Mouse (Mus musculus): Measurements from ENCODE around the gene Cacnb2. TPM values are rescaled to one million over a fixed set of nuclear protein-coding genes. Genes with fewer than 3 reads are reported as not detected.

Gene Cacnb2
- polyA plus RNA-seq, 1 experiment from 2014 or later, result 0.27 TPM

DNA sequence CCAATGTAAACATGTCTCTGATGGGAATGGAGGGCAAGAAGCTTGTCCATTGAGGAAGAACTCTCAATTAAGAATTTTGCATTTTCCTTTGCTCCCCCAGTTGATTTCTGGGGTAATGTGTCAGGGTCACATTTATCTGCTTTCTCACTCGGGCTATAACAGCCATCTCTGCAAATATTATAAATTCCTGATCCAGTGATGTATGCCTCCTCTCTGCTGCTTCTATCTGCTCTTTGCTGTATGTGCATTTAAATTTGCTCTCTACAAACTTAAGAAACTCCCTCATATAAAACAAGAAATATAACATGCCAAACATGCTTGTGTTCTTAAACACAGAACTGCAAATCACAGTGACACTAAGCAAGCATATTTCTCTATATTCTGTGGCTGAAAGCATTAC is 171.5 kb downstream of the Cacnb2 start:
- no peak for DNase-seq (ENCODE audit: low spot score)

DNA sequence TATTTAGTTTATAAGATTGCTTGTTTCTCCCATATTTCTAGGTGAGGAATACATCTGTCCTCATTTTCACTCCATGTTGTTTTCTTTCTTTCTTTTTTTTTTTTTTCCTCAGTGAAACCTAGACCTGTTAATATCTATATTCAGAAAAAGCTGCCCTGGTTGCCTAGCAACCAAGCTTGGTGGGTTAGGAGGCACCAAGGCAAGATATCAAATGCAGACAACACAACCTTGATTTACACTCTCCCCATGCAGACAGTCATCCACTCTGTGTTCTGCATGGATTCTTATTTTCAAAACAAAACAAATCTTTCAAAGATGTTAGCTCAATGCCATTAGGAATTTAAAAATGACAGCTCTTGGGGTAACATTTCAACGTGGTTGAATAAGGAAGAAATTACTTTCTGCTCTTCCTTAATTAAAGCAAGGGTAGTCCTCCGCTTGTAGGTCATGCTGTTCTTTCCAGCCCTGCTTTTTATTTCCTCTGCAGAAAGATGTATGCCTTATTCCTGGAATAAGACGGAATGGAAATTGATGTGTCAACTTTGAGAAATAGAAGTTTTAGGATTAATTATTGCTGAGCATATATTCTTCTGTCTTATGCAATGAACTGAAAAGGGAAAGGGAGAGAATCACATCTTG is 172.1 kb downstream of the Cacnb2 start:
- DNase-seq (ENCODE audit: low spot score), result no peak

DNA sequence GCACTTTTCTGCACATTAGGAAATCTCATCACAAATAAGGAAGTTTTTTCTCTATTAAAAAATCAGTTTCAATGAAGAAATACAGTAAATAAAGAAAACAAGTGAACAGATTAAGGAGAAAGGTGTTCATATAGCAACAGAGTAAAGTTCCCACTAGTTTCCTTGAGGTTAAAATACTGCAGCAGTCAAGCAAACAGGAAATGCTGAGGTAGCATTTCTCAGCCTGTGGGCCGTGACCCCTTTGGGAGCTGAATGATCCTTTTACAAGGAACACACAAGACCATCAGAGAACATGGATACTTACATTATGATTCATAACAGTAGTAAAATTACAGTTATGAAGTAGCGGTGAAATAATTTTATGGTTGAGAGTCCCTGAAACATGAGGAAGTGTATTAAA is 185.1 kb downstream of the Cacnb2 start:
- DNase-seq (ENCODE audit: low spot score), result no peak

DNA sequence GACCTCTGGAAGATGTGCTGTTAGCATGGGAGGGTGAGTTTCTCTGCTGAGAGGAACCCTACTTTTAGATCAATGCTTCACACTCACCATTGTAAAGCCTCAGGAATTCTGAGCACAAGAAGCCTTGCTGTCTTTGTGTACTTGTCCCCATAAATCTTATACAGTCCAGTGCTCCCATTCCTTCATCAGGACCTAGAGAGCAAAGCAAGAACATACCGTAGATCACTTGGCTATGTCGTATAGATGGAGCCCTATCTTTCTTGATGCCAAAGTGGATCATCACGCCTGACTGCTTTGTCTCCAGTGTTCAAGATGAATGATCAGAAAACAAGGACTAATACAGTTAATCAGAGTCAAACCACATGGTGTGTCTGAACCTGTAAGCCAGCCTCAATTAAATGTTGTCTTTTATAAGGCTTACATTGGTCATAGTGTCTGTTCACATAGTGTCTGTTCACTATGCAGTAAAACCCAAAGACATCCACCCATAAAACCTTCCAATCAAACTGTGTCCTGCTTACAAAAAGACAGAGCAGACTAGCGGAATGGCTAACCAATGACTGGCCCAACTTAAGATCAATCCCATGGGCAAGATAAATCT is 198.7 kb downstream of the Cacnb2 start:
- no peak for DNase-seq (ENCODE audit: low spot score)

DNA sequence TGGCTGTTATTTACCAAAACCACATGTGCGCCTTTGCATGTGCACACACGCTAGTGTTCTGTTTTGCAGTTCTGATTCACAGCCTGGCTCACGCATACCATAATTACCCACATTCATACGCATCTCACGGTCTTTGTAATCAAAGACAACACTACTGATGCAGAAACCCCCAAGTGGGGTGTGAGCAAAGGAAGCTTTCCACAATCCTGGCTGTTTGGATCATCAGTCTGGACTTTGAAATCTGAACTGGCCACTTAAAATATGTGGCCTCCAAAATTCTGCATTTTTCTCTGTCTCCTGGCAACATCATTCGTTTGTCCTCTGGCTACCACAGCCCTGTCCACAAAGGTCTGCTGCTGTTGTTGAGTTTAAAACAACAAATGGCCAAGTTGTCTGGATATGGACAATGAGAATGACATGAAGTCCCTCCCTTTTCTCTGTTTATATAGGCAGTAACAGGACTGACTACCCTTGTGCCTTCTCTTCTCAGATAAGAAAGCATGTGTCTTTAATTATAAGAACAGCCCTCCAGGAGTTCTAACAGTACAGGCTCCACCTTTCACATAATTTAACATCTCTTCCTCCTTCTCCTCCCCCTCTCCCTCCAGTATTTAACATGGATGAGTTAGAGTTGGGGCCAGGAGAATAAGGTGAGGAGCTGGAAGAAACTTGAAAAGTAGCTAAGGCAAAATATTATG is 204.9 kb downstream of the Cacnb2 start:
- no peak for DNase-seq (ENCODE audit: low spot score)

DNA sequence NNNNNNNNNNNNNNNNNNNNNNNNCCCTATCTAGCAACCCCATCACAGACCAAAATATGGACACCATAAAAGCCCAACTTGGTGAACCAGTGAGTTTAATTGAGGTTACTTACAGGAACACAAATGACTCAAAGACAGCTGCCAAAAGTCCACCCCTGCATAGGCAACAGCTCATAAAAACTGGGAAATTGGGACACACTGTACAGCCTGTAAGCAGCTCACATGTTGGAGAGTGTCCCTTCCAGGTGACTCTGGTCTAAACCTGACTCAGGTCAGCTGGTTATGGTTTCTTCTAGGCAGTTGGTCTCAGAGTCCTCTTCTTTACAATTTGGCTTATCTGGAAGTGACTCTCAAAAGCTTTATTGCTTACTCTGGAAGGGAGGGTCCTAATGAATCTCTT is 212.1 kb downstream of the Cacnb2 start:
- no peak for DNase-seq (ENCODE audit: low spot score)

DNA sequence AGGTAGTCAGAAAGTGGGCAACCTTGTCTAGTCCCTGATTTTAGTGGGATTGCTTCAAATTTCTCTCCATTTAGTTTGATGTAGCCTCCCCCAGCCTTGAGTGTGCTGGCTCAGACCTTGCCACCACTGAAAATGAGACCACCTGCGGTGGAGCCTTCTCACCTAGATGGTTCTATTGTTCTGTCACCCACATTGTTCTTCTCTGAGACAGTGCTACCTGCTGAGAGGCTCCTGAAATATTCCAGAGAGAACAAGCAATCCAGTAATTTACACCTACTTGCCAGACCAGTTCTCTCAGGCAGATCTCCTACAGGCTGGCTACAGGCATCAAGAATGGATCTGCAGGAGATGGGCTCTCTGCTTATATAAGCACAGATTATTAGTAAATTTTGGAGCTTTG is 215.8 kb downstream of the Cacnb2 start:
- DNase-seq (ENCODE audit: low spot score), result no peak

DNA sequence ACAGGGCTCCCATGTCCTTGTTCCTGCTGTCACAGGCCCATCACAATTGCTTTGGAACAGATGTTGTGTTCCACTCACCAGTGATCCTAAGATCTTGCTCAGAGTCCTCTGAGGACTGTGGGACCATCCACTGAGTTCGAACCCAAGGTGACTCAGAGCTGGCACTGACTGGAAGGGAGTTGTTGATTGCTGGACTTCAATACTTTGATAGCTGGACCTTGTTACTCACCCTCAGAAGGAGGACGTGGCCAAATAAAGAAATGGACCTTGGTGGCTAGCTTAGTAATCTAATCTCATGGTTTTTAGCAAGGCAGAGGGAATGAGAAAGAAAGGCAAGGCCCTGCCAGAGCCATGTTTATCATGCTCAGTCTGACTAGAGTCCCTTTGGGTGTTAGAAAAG is 218.1 kb downstream of the Cacnb2 start:
- DNase-seq (ENCODE audit: low spot score), result no peak

DNA sequence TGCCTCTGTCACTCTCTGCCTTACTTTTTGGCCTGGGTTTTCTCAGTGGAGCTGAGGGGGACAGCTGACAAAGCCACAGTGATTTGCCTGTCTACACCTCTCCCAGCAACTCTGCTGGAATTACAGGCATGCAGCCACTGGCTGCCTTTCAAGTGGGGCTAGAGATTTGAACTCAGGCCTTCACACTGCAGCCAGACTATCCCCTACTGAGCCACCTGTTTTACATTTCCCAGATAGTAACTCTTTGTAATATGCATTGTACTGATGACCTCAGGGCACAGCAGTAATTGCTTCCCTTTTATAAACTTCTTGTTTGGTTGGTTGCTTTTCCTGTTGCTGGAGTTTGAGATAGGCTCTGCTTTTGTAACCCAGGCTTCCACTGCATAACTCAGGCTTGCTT is 220.2 kb downstream of the Cacnb2 start:
- DNase-seq (ENCODE audit: low spot score), result no peak

DNA sequence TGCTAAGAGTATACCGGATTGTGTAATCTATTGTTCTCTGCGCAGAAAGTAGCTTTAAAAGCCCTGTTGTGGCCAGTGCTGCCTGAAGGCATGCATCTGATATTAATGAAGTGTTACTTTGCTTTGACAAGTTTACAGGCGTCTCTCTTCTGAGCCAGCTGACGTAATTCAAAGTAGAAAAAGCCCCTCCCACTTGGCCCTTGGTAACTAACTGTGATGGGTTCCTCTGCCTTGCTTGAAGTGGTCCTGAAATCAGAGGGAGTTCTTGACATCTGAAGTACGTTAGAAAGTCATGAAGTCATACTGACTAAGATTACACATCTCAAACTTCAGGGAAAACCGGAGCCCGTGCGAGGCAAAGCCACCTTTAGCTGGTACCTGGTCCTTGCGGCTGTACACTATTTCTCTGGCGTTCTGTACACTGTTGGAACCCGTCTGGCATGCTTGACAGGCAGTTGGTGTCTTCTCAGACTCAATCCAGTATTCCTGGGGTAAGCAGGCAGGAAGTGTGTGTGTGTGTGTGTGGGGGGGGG is 221.0 kb downstream of the Cacnb2 start:
- DNase-seq (ENCODE audit: low spot score), result no peak

DNA sequence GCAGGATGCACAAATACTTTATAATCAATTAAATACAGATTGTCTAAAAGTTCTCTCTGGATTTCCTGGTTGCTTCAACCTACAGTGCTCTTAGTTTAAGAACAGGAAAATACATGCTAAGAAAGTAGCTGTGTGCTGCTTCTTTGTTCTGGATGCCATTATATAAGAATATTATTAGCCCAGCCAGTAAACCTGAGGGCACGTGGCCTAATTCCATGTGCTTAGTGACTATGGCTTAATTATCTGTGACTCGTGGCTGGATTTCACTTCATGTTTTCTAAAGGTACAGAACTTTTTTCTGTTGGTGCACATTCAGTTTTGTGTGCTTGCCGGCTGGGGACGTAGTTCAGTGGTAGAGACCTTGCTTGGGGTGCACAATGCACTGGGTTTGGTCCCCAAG is 222.3 kb downstream of the Cacnb2 start:
- DNase-seq (ENCODE audit: low spot score), result no peak

DNA sequence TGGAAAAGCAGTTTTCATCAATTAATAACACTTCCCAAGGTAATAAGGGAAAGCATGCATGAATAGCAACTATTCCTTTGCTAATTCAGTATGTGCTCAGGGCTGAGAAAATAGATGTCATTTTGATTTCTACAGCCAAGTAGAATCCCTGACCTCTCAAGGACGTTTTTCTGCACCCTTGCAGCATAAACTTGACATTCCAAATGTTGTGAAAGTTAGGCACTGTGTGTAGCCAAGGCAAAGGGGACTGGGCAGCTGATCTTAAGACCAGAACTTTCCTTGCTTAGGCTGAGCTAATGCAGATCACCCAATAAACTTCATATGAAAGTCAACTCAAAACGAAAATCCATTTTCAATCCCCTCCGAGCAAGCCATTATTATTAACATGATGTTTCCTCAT is 226.6 kb downstream of the Cacnb2 start:
- DNase-seq (ENCODE audit: low spot score), result no peak

DNA sequence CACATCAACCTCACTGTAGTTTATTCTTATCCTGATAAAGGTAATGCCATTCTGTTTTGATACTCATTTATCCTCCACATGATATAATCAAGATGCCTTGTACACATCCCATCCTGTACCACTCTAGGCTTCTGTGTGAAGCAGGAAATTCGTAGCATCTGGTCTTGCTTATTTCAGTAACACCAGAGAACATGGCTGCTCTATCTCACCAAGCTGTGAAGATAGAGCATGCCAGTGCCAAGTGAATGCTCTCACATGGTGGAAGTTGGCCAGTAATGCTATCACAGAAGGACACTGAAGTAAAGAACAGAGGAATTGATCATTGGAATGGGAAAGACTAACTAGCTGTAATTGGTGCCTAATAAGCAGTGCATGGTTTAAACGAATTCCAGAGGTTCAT is 228.4 kb downstream of the Cacnb2 start:
- no peak for DNase-seq (ENCODE audit: low spot score)

DNA sequence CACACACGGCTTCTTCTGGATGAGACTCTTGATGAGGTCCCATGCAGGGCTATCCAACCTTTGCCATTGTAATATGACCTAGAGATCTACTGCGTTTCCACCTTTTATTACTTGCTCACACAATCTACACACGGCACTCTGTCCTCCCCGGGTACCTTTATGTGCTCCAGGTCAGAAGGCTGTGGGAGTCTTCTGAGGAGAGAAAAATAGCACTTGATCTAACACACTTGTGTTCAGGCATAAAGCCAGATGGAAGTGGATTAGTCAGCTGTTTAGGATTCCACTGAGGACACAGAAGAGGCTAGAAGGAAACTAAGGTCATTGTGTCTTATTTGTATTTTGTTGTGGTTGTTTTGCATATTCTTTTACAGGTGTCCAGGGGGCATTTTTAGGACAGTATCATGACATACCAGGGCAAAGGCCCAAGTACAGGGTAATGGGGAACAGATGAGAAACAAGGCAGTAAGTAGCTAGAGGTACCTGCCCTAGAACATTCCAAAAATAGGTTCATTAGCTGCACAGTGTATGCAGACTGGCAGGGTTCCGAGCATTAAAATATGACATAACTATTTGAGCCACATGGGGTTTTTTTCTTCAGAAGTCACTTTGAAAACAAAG is 231.9 kb downstream of the Cacnb2 start:
- DNase-seq (ENCODE audit: low spot score), result no peak

DNA sequence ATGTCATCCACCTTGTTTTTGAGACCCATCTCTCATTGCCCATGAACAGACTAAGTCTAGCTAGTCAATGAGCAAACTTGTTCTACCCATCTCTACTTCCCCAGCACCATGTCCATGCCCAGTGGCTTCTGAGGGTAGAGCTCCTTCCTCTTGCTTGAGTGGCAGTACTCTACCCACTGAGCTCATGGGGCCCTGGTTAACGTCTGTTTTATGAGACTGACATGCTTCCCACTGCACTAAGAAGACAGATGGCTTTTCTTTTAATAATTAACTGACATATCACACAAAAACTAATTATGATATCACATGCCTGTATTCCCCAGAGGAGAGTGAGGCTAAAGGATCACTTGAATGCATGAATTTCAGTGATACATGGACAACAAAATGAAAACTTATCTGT is 238.4 kb downstream of the Cacnb2 start:
- DNase-seq (ENCODE audit: low spot score), result no peak

DNA sequence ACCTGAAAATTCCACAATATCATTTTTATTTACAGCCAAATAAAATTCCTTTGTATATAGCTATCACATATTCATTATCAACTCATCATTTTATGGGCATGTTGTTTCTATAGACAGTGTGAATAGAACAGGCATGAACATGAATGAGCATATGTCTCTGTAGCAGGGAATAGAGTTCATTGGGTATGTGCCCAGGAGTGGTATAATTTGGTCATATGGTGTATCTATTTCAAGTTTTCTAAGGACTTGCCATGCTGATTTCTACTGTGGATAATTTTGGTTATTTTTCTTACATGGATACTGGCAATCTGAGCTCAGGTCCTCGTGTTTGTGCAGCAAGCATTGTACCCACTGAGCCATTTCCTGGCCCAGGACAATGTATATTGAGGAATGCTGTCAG is 243.8 kb downstream of the Cacnb2 start:
- no peak for DNase-seq (ENCODE audit: low spot score)

DNA sequence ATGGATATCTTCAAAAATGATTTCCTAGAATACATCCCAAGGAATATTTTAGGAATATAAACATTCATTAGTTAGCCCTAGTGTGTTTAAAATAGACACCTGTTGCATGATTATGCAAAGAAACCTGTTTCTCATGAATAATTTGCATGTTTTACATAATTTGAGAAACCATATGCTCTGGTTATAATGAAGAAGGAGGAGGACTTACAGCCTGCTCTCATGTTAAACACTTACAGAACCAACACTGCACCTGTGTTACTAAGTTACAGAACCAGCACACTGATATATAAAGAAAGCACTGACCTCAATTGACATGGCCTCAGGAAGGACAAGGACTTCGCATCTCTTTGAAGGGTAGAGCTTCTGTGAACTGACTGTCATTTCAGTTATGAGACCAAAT is 244.3 kb downstream of the Cacnb2 start:
- no peak for DNase-seq (ENCODE audit: low spot score)

DNA sequence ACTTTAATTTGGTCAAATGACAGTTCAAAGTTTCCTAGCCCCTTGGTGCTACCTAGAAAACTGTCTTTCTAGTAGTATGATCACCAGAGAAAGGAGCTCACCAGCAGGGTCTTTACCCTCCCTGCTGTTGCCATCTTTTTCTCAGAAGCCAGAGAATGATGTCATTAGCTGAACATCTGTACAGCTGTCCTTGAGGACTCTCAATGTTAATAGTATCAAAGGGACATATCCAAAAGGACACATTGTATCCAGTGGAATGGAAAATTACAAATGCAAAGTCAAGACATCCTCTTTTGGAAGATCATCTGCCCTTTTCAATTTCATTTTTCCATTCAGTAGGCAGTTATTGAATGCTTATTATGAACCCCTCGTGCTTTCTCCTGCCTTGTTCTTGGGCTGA is 247.9 kb downstream of the Cacnb2 start:
- no peak for DNase-seq (ENCODE audit: low spot score)

DNA sequence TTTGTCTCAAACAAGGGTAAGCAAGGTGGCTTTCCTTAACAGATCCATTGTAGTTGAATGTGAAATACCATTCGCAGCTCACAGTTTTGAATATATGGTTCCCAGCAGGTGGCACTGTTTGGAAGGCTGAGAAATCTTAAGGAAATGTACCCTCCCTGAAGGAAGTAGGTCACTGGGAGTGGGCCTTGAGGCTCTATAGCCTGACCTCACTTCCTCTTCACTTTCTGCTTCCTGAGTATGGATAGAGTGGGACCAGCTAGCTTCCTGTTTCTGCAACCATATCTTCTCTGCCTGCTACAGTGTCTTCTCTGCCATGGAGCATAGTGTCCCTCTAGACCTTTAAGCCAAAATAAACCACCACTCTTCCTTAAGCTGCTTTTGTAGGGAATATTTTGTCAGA is 248.5 kb downstream of the Cacnb2 start:
- DNase-seq (ENCODE audit: low spot score), result peak; percentile 81

DNA sequence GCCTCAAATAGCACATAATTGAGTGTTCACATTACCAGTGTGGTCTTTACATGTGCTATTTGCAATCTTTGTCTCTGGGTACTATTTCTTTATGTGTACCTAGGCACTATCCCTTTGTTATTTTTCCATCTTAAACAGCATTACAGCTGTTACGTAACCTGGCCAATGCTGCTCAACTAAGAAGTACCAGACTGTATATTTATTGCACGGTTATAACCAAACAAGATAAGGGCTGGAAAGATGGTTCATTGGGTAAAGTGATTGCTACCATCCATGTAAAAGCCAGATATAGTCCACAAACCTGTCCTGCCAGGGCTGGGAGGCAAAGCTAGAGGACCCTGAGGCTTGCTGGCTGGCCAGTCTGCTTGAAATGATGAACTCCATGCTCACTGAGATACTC is 251.2 kb downstream of the Cacnb2 start:
- no peak for DNase-seq (ENCODE audit: low spot score)

DNA sequence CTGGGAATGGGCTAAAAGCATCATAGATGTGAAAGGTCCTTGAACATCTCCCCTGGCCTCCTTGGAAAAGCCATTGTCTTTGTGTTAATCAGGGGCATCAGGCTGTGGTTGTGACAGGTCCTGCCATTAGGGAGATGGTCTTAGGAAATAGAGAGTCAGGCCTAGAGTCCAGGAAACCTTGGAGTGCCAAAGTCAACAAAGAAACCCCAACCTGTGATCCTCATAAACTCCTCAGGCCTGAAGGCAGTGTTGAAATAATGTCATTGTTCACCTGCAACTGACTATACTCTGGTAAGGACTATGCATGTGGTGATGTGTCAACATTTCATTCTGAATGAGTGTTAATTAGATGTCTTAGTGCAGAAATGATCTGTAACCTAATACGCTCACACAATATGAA is 255.4 kb downstream of the Cacnb2 start:
- no peak for DNase-seq (ENCODE audit: low spot score)

DNA sequence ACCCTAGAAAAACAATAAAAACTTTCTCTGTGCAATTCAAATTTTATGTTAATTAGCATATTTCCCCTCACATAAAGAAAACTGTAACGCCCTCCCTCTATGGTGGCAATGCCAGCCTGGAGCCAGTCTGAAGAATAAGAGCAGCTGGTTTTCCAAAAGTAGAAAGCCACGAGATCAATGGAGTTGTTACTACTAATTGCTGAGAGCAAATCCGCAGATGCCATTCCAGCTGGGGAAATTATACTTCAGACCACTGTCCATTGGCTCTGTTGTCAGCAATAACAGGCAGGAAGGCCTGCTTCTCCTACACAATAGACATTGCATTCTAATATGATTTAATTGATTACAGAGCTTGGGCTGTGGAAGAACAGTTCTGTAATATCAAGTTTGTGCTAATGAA is 257.5 kb downstream of the Cacnb2 start:
- no peak for DNase-seq (ENCODE audit: low spot score)
